Mouse (Mus musculus): ENCODE measurements around the gene Arhgef26.

The Arhgef26 gene

DNA sequence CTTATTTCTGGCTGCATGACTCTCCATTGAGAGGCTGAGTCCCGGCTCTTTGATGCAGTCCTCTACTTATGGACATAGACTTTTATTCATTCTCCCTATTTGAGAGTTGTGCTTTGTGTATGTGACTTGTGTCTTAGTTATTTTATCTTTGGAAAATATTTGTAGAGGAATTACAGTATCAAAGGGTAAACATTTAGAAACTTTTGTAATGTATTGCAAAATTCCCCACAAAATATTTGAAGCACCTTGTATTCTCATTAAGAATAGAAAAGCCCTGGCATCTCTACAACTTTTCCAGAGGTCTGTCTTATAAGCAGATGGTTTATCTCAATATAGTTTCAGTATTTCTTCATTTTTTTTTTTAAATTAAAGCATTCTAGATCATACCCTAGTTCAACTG lies 44.7 kb downstream of the Arhgef26 start:
- no peak for DNase-seq (ENCODE audit: low read depth, low spot score)

DNA sequence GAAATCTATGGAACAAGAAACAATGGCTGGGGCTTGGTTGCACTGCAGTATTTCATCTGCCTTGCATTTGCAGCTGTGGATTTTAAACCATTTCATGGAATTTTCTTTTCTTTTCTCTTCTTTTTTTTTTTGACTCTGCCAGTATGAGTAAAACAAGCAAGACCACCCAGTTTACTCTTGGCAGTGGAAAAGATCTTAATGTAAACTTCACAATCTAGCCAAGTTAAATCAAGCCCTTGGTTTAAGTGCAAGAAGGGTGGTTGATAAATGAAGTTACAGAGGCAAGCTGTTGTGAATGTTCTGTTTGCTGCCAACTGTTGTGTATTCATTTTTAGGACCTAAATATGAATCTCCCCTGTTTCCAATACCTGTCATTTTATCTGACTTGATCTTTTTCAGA lies 54.5 kb downstream of the Arhgef26 start:
- DNase-seq (ENCODE audit: low read depth, low spot score) = no peak

DNA sequence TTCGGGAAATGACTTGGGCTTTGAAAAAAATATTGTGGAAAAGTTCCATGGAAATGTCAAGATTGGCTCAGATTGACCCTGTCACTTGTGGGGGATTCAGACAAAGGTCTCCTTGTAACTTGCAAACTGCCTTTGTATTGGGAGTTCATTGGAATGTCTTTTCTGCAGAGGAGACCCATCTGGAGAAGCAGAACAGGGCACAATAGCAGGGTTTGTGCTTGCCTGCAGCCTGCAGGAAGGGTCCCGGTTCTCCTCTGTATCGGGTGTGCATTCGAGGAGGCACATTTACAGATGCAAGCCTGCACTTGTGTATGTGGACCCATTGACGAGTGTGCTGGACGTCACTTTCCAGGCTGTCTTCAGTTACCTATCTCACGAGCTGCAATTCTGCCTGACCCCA lies 56.1 kb downstream of the Arhgef26 start:
- DNase-seq (ENCODE audit: low read depth, low spot score) = no peak

DNA sequence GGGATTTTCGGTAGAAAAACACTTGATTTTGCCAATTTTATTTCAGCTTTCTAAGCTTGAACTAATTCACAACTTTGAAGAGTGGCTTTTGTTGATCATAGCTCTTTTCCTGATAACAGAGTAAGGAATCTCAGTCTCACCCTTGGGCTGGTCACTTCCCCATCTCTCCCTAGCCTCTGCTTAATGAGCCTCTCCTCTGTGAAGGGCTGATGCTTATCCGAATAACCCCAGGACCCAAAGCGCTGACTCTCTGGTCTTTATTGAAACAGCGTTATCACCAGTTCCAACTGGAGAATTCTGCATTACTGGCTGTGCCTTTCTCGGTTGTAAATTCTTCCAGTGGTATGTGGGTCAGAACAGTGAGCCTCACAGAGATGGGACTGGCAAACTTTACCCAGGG lies 57.2 kb downstream of the Arhgef26 start:
- no peak for DNase-seq (ENCODE audit: low read depth, low spot score)

DNA sequence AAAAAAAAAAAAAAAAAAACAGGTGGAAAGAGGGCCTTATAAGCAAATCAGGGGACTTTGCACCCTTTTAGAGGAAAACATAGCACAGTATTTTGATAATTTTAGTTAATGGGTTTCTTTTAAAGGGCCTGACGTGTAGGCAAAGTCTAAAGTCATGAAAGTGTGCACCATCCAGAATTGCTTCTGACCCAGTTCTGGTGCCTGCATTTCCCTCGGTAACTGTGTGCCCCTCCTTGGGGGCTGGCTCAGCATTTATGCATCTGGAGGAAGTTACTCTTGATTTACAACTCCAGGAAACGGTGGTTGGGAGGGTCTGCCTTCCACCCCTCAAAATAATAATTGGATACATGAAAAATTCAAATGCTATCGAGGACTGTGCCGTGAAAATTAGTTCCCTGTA lies 58.0 kb downstream of the Arhgef26 start:
- DNase-seq (ENCODE audit: low read depth, low spot score) = no peak

- DNase-seq (ENCODE audit: low read depth, low spot score) = no peak
These were observed 60.0 kb downstream of the Arhgef26 start for GRCm38 (mm10) chr3:62398094-62398493.

GRCm38 (mm10) chr3:62399826-62400746 lies 61.9 kb downstream of the Arhgef26 start:
- no peak for DNase-seq (ENCODE audit: low read depth, low spot score)

DNA sequence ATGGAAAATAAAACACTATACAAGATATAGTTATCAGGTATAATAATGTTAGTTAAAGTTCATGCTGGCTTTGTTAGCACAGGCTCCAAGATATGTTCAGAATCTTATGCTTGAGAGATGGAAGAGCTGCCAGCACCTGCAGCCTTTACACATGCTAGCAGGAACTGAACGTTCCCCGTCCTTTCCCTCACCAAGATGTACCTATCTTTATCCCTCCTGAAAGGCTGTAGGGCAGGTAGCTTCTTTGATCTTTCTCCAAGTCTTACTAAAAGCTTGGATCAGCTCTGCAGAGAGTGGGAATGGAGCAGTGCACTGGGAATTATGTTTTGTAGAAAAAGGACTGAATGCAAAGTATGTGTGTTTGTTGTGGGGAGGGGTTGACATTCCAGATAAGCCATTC lies 64.3 kb downstream of the Arhgef26 start:
- no peak for DNase-seq (ENCODE audit: low read depth, low spot score)

DNA sequence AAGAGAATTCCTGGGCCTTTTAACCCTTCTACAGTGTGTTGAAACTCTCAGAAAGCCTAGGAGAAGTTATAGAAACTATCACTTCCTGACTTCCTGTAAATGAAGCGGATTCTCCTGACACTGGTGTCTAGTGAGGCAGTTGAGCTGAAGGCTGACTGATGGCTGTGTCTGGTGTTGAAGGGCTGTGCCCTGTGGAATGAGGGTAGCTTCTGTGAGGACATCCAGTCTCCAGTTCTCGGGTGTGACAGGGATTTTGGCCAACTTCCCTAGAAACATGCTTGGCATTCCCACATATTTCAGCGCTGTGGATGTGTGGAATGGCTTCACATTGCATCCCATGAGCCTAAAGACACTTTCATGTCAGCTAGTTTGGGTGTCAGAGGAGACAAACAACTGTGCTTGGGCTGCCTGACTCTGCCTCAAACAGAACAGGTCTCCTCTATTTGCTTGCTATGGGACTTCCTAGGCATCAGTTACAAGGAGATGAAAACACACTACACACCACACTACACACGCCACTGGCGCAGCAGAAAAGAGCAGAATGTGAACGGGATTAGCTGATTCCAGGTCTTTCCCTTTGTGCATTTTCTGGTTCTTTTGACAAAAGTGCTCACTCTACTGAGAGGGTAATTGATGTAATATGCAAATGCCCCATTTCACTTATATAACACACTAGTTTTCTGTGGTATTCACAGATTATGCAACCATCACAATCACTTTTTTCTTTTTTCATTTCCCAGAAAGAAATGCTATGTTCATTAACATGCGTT lies 66.5 kb downstream of the Arhgef26 start:
- DNase-seq (ENCODE audit: low read depth, low spot score) = no peak

DNA sequence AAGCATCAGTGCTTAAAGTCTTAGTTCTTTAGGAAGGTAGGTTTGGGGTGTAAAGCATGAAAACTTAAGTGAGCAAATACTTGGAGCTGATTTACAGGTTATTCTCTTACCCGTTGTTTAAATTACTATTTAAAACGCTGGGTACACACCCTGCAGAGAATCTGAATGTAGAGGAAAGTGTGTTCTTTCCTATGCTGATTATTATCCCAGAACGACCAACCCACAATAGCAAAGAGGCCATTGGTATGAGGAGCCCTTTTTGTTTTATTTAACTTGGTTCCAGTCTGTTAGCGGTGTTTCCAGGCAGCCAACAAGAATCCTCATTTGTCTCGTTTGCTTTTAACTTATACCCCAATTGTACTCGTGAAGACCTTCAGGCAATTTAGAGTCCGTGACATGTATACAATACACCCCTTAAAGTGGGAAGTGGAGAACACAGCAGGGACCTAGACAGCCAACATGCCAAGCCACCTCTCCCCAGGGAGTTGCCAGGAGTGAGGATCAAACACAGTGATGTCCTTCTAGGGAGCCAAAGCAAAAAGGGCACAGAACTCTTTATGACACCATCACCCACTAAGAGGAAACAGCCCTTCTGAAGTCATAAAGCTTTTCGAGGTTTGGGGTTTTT lies 71.5 kb downstream of the Arhgef26 start:
- DNase-seq (ENCODE audit: low read depth, low spot score) = no peak

DNA sequence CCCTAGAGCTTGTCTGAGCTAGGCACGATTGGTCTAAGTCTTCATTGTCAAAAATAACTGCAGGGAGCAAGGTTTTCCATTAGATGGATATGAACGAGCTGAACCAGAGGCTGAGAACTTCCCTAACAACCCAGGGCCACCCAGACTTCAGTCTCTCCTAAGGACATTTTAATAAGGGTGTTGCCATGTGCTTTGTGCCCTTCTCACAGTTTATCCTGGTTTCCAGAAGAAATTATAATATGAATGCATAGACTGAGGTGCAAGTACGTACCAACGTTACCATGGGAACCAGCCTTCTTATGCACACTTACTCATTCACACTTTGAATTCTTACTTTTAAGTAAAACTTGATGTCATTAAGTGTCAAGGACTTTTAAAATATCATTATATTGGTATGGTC lies 72.3 kb downstream of the Arhgef26 start:
- DNase-seq (ENCODE audit: low read depth, low spot score) = no peak

GRCm38 (mm10) chr3:62412704-62413103 lies 74.6 kb downstream of the Arhgef26 start:
- no peak for DNase-seq (ENCODE audit: low read depth, low spot score)

GRCm38 (mm10) chr3:62414926-62415325 lies 76.8 kb downstream of the Arhgef26 start:
- no peak for DNase-seq (ENCODE audit: low read depth, low spot score)

GRCm38 (mm10) chr3:62417458-62417857 lies 79.3 kb downstream of the Arhgef26 start:
- DNase-seq (ENCODE audit: low read depth, low spot score) = no peak

DNA sequence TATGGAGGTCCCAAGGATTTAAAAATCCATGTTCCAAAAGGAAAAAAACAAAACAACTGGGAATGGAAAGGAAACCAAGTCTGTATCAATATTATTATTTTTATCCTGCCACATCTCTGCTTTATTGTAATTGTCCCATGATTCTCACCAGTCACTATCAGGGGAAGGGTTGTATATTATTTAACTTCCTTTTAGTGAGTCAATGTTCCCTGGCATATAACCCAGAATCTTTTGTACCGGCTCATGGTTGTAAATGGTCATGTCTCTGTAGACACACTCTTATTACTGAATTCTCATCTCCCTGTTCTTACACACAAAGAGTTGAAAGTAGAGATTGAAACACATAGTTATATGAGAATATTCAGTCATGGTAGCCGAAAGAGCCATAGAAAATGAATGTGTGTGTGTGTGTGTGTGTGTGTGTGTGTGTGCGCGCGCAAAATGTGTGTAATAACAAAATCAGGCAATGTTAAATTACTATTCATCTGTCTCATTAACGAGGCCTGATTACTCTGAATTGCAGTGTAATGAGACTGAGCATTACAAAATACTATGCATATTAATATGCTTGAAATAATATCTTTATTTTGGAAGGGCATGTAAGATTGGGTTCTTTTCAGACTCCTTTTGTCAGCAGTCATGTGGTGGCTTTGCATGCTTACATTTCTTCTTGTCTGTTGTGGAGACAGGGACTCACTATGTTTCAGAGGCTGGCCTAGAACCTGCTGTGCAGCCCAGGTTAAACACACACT lies 80.4 kb downstream of the Arhgef26 start:
- no peak for DNase-seq (ENCODE audit: low read depth, low spot score)

GRCm38 (mm10) chr3:62433675-62434074 lies 95.5 kb downstream of the Arhgef26 start:
- DNase-seq (ENCODE audit: low read depth, low spot score) = no peak

DNA sequence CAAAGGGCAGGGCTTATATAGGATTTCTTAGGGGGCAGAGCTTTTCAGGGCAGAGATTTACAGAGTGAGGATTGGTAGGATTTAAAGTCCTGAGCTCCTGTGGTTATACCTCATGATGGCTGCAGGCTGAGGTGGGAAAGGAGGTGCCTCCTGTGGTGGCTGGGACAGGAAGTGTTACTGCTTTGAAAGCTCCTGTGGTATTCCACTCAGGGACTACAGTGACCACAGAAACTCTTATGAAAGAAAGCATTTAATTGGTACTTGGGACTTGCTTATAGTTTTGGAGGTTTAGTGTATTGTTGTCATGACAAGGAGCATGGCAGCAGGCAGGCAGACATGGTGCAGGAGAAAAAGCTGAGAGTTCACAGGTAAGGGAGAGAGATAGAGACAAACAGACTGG lies 97.8 kb downstream of the Arhgef26 start:
- DNase-seq (ENCODE audit: low read depth, low spot score) = no peak

DNA sequence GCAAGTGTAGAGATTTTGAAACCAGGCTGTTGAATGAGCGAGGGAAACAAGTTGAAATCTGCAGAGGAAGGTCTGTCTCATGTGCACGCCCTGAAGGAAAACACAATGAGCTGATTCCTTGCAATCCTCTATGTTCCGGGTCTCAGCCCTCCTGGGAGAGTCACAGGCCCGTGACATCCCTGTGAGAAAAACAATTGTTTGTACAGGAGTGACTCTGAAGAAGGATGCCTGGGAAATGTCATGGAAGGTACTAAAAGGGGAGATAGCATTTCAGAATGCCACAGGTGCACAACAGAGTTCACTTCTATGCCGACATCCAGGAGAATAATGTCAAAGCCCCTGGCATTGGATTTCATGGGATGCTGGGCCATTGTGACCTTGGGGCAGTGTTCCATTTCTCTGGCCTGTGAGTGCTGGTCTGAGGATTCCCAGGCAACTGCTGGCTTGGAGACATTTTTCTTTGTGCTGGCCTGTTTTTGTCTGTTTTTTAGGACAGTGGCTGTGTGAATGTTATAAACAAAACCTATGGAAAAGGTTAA lies 102.4 kb downstream of the Arhgef26 start:
- no peak for DNase-seq (ENCODE audit: low read depth, low spot score)

DNA sequence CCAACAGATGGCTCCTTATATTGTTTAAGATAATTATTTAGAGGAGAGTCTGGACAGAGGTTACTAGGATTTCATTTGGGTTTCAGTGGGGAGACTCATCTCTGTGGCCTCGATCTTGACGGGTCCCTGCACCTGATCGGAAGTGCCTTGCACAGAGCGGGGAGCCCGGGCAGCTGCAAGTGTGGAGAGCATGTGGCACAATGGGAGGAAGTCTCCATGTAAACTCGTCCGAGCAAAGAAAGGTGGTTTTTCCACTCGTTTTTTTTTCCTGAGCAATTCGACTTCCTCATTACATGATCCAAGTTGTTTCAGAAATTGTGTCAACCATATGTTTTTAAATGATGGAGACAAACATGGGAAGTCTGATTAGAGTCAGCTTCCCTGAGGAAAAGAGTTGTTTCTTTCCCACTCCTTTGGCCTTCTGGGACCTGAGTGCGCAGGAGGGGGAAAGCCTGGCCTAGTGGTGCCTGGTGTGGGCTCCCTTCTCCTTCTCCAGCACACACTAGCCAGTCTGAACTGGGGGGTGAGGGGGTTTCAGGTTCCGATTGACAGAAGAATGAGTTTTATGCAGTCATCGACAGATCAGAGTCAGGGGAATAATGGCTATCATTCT lies 105.5 kb downstream of the Arhgef26 start:
- DNase-seq (ENCODE audit: low read depth, low spot score) = no peak

GRCm38 (mm10) chr3:62446271-62446670 lies 108.1 kb downstream of the Arhgef26 start:
- DNase-seq (ENCODE audit: low read depth, low spot score) = no peak

DNA sequence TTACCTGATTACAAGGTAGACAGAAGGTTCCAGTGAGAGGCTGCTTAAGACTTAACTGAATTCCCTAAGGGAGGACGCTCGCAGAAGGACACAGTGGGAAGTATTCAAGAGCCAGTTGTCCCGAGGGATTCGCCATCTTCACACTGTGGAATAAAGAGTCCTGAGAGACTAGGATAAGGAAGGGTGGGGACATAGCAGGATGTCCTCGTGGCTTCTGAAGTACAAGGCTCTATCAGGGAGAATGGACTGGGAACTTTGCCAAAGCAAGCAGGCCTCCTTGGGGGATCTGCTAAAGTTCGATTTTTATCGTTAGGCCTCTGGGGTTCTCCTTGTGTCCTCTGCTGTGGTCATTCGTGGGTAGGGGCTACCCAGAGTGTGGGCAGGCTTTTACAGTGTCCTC lies 109.0 kb downstream of the Arhgef26 start:
- no peak for DNase-seq (ENCODE audit: low read depth, low spot score)

All from WW6 (cell line).